Mouse (Mus musculus): ENCODE results near the gene Hsf2bp.

Gene Hsf2bp

GRCm38 (mm10) chr17:31933956-31934355 lies 102.2 kb downstream of the Hsf2bp start:
- no peak for DNase-seq

- DNase-seq = no peak
These were observed 104.7 kb downstream of the Hsf2bp start for GRCm38 (mm10) chr17:31931499-31931898.

DNA sequence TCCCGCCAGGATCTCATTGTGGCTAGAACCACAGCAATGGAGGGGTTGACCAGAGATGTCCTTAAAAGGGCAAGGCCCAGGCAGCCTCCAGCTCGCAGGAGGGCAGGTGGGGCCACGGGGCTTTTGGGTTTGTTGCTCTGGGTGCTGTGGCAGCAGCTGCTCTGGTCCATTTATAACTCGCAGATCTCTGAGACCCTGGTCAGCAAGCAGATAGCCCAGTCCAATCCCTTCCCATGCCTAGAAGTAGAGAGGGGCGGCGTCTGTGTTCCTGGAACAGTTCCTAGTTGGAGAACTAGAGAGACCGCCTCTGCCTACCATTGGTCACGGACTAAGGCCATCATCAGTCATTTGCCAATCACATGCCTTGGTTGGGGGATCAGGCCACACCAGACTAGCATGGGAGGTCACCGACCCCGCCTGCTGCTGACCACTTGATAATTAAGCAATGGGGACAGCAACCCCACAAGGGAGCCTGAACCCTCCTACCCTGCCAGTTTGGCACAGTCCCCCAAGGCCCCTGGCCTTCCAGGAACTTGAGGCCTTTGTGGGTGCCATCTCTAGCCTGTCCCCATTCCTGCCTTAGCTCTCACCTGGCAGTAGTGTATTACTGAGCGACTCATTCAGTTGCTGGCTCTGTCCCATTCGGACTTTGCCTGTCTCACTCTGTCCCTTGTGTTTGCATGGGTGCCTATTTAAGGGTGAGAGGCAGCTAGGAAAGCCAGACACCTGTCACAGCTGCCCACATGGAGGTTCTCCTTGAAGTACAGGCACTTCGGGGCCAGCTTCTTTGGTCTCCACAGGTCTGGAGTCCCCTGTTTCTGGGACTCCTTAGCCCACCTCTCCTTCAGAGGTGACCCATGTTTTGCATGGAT lies 106.1 kb downstream of the Hsf2bp start:
- no peak for DNase-seq

GRCm38 (mm10) chr17:31929032-31929431 lies 107.1 kb downstream of the Hsf2bp start:
- no peak for DNase-seq

- DNase-seq = peak; percentile 35
These were observed 108.1 kb downstream of the Hsf2bp start for GRCm38 (mm10) chr17:31927895-31928626.

- DNase-seq = no peak
These were observed 111.9 kb downstream of the Hsf2bp start for GRCm38 (mm10) chr17:31924229-31924628.

- no peak for DNase-seq
These were observed 112.7 kb downstream of the Hsf2bp start for GRCm38 (mm10) chr17:31923310-31923970.

GRCm38 (mm10) chr17:31920589-31921190 lies 115.5 kb downstream of the Hsf2bp start:
- DNase-seq = no peak

- DNase-seq = no peak
These were observed 116.5 kb downstream of the Hsf2bp start for GRCm38 (mm10) chr17:31919599-31919998.

GRCm38 (mm10) chr17:31918374-31918773 lies 117.8 kb downstream of the Hsf2bp start:
- DNase-seq = no peak

- DNase-seq = no peak
These were observed 119.7 kb downstream of the Hsf2bp start for GRCm38 (mm10) chr17:31916461-31916775.

- DNase-seq = no peak
These were observed 120.2 kb downstream of the Hsf2bp start for GRCm38 (mm10) chr17:31915756-31916460.

GRCm38 (mm10) chr17:31914323-31914722 lies 121.8 kb downstream of the Hsf2bp start:
- DNase-seq = no peak

GRCm38 (mm10) chr17:31912881-31913662 lies 123.1 kb downstream of the Hsf2bp start:
- DNase-seq = peak; percentile 22

DNA sequence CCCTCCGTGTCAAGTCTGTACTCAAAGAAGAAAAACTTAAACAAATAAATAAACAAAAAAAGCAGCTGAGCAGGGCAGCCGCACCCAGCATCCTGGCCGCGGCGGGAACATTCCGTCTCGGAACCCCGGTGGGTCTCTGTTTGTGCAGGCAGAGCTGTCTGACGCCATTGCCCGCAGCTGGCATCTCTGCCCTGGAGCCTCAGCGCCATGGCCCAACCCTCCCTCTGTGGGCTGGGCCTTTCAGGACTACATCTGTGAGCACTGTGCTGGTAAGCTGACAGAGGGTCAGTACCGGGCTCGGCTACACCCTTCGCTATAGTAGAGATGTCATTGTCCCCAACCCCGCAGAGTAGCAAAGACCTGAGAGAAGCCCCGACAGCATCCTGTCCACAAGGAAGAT lies 123.8 kb downstream of the Hsf2bp start:
- DNase-seq = no peak

- DNase-seq = no peak
These were observed 127.2 kb downstream of the Hsf2bp start for GRCm38 (mm10) chr17:31908966-31909365.

DNA sequence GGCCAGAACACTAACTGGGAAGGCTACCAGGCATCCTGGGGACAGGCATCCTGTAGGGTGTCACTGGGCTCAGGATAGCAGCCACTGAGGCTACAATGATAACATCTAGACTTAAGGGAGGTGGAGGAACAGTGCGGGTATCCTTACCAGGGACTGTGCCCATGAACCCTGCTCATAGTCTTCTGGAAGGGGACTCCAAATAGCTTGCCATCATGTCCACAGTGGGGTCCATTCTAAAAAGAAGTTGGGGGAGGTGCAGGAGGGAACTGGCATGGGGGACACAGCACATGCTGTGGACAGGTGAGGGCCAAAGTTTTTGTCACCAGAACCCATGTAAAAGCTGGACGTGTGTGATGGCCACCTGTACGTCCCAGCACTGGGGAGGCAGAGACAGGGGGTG lies 129.7 kb downstream of the Hsf2bp start:
- DNase-seq = no peak

GRCm38 (mm10) chr17:31905791-31906211 lies 130.3 kb downstream of the Hsf2bp start:
- no peak for DNase-seq

GRCm38 (mm10) chr17:31905201-31905790 lies 130.9 kb downstream of the Hsf2bp start:
- peak; percentile 1 for DNase-seq

- peak; percentile 1 for DNase-seq
These were observed 132.1 kb downstream of the Hsf2bp start for GRCm38 (mm10) chr17:31904036-31904435.

- peak; percentile 1 for DNase-seq
These were observed 133.4 kb downstream of the Hsf2bp start for GRCm38 (mm10) chr17:31902630-31903198.

Measured in right cerebral cortex, postnatal 4 days (tissue).